ENCODE assay signal across 15 mouse cellular contexts in genomic region chr19:12484210-12484609, GRCm38 (mm10). TPM values are rescaled to one million over a fixed set of nuclear protein-coding genes. Genes with fewer than 3 reads are reported as not detected.
DNase-seq lines count a peak whose midpoint lies in the region; ATAC-seq and TF ChIP-seq lines count a peak whose summit lies in the region.
"Had no signal": no experiment of that assay in that cellular context is flagged by ENCODE, and none has a peak within 500 bp of the region (broad histone marks: within the 10 kb centered on the region; RNA-seq: fewer than 3 reads in every experiment).

No protein-coding gene starts in this region.

- peaks cover 14% of the 10 kb centered on the region; the same call in 1 of the 2 replicates for H3K4me1 ChIP-seq in intestine, postnatal 0 days (replicated peaks; ENCODE audit: control insufficient read depth, insufficient read depth, low read length)
- peaks cover 37% of the 10 kb centered on the region for H3K4me1 ChIP-seq in intestine, embryonic 16.5 days (ENCODE audit: control insufficient read depth, insufficient read depth, low read length)
- H3K4me1 ChIP-seq in stomach, embryonic 15.5 days: peaks cover 19% of the 10 kb centered on the region
- H3K4me1 ChIP-seq in stomach, postnatal 0 days (replicated peaks; ENCODE audit: control insufficient read depth, insufficient read depth): 0 out of 2 replicates have a peak, but pooled peaks cover 7% of the 10 kb centered on the region

- WGBS in intestine, postnatal 0 days: 80% methylated on average over 4 of the region's 4 CpGs
- 71% methylated on average over 4 of the region's 4 CpGs for WGBS in intestine, embryonic 16.5 days
- WGBS in stomach, embryonic 15.5 days: 69% methylated on average over 4 of the region's 4 CpGs
- WGBS in stomach, postnatal 0 days: 67% methylated on average over 4 of the region's 4 CpGs

- no peak for TF ChIP-seq CTCF in intestine, postnatal 0 days (IDR thresholded peaks at IDR 0.05; ENCODE audit: low read depth)
- no peak for TF ChIP-seq CTCF in stomach, postnatal 0 days (IDR thresholded peaks at IDR 0.05; ENCODE audit: low read depth)

- no peak for TF ChIP-seq EP300 in stomach, postnatal 0 days (optimal IDR thresholded peaks at IDR 0.05)

- H3K4me3 ChIP-seq in intestine, postnatal 0 days (ENCODE audit: low read depth, low read length): no peak overlapping the region
- H3K4me3 ChIP-seq in intestine, embryonic 16.5 days (ENCODE audit: low read length): no peak overlapping the region
- H3K4me3 ChIP-seq in stomach, embryonic 15.5 days (replicated peaks): no peak overlapping the region
- H3K4me3 ChIP-seq in stomach, postnatal 0 days (ENCODE audit: low read depth, low read length): no peak overlapping the region
- H3K4me3 ChIP-seq: embryonic facial prominence, embryonic 10.5 days; forebrain, embryonic 13.5 days had no signal

- H3K36me3 ChIP-seq in intestine, postnatal 0 days (ENCODE audit: control insufficient read depth, insufficient read depth): peaks cover 36% of the 10 kb centered on the region
- H3K36me3 ChIP-seq in intestine, embryonic 16.5 days (ENCODE audit: control insufficient read depth, insufficient read depth, low read length): peaks cover 21% of the 10 kb centered on the region; the same call in 1 of the 2 replicates
- H3K36me3 ChIP-seq in stomach, embryonic 15.5 days: peaks cover 20% of the 10 kb centered on the region
- H3K36me3 ChIP-seq in stomach, postnatal 0 days (ENCODE audit: control insufficient read depth, insufficient read depth, low read length): peaks cover 5% of the 10 kb centered on the region

- no peaks in the 10 kb centered on the region for H3K27me3 ChIP-seq in intestine, postnatal 0 days (replicated peaks; ENCODE audit: control insufficient read depth, insufficient read depth, low read length)
- H3K27me3 ChIP-seq in intestine, embryonic 16.5 days (replicated peaks; ENCODE audit: control insufficient read depth, insufficient read depth, low read length): no peaks in the 10 kb centered on the region
- H3K27me3 ChIP-seq in stomach, embryonic 15.5 days (replicated peaks): no peaks in the 10 kb centered on the region
- H3K27me3 ChIP-seq in stomach, postnatal 0 days (ENCODE audit: control insufficient read depth, insufficient read depth, low read length): no peaks in the 10 kb centered on the region
- H3K27me3 ChIP-seq: forebrain, embryonic 13.5 days had no signal

- DNase-seq in adrenal gland, adult 2 months: peak; percentile 46
- no peak for DNase-seq in adrenal gland, adult 8-10 months
- no peak for DNase-seq in stomach, postnatal 0 days (ENCODE audit: low spot score)
- DNase-seq in embryo, embryonic 11 days: no peak
- no peak for DNase-seq in c-Kit-positive CD71-positive TER-119-positive erythroid progenitor cells, embryonic 14.5 days (ENCODE audit: low spot score)
- DNase-seq: cerebellum, adult 11 months had no signal

- H3K9ac ChIP-seq in intestine, postnatal 0 days (ENCODE audit: low read depth, low read length): no peak overlapping the region
- H3K9ac ChIP-seq in intestine, embryonic 16.5 days (ENCODE audit: low read depth, low read length): no peak overlapping the region
- H3K9ac ChIP-seq in stomach, embryonic 15.5 days: no peak overlapping the region
- no peak overlapping the region for H3K9ac ChIP-seq in stomach, postnatal 0 days (ENCODE audit: low read length)
- H3K9ac ChIP-seq: forebrain, embryonic 13.5 days had no signal

- no peak overlapping the region for H3K4me2 ChIP-seq in intestine, postnatal 0 days (replicated peaks; ENCODE audit: low read depth)
- no peak overlapping the region for H3K4me2 ChIP-seq in intestine, embryonic 16.5 days (ENCODE audit: low read depth, low read length)
- H3K4me2 ChIP-seq in stomach, embryonic 15.5 days: no peak overlapping the region
- H3K4me2 ChIP-seq in stomach, postnatal 0 days (replicated peaks; ENCODE audit: low read depth): no peak overlapping the region
- H3K4me2 ChIP-seq: forebrain, embryonic 13.5 days had no signal

- ATAC-seq in intestine, postnatal 0 days: no peak
- ATAC-seq in intestine, embryonic 16.5 days: no peak
- no peak for ATAC-seq in stomach, embryonic 15.5 days (ENCODE audit: insufficient read depth, low FRiP score, low read depth)
- ATAC-seq in stomach, postnatal 0 days (ENCODE audit: low FRiP score, low TSS enrichment): no peak
- ATAC-seq: activated CD4-positive, CD25-positive, alpha-beta regulatory T cell, adult 4 months; forebrain, embryonic 13.5 days had no signal

- H3K27ac ChIP-seq in intestine, postnatal 0 days (ENCODE audit: low read depth, low read length): 0 out of 2 replicates have a peak overlapping the region, but pooled peaks have one; percentile 36
- H3K27ac ChIP-seq in intestine, embryonic 16.5 days (ENCODE audit: low read length): no peak overlapping the region
- H3K27ac ChIP-seq in stomach, embryonic 15.5 days: peak overlapping the region; percentile 40; the same call in 1 of the 2 replicates
- H3K27ac ChIP-seq in stomach, postnatal 0 days (replicated peaks): no peak overlapping the region
- H3K27ac ChIP-seq: embryonic facial prominence, embryonic 10.5 days; forebrain, embryonic 13.5 days had no signal

- H3K9me3 ChIP-seq in intestine, postnatal 0 days (ENCODE audit: control insufficient read depth): no peaks in the 10 kb centered on the region
- no peaks in the 10 kb centered on the region for H3K9me3 ChIP-seq in intestine, embryonic 16.5 days (ENCODE audit: control insufficient read depth, low read length)
- H3K9me3 ChIP-seq in stomach, embryonic 15.5 days: no peaks in the 10 kb centered on the region
- H3K9me3 ChIP-seq in stomach, postnatal 0 days (ENCODE audit: control insufficient read depth, low read length): no peaks in the 10 kb centered on the region
- H3K9me3 ChIP-seq: embryonic facial prominence, embryonic 10.5 days; forebrain, embryonic 13.5 days had no signal

RNA-seq across cellular contexts. Expression of gene Dtx4, which starts 17.0 kb away (rescaled TPM):
- 10 to 100 TPM; 16.7 to 24.2 TPM for total RNA-seq in adrenal gland, adult 2 months (2021)
- polyA plus RNA-seq in adrenal gland, adult 2 months (2012; rRNA removed): 9.2 and 10.8 TPM in 2 replicates
- total RNA-seq in adrenal gland, adult 8-10 months (2022): 10 to 100 TPM; 12.6 to 26.3 (median 19.7) TPM
- 4.9 and 5.5 TPM in 2 replicates for polyA plus RNA-seq in intestine, postnatal 0 days (2015; fragmentation: Nextera tagmentation; extraction: Ambion mirVana)
- 9.9 and 11.1 TPM in 2 replicates for polyA plus RNA-seq in intestine, embryonic 16.5 days (2015; fragmentation: Nextera tagmentation; extraction: Ambion mirVana)
- polyA plus RNA-seq in stomach, embryonic 15.5 days (2015; fragmentation: Nextera tagmentation; extraction: Ambion mirVana): 14.7 and 18.6 TPM in 2 replicates
- polyA plus RNA-seq in stomach, postnatal 0 days (2015; fragmentation: Nextera tagmentation; extraction: Ambion mirVana): 6.2 and 7.1 TPM in 2 replicates

RNA-seq across cellular contexts. Expression of gene Mpeg1, which starts 23.6 kb away (rescaled TPM):
- total RNA-seq in adrenal gland, adult 2 months (2021): 10 to 100 TPM; 28.3 to 31.6 TPM
- polyA plus RNA-seq in adrenal gland, adult 2 months (2012; rRNA removed): 3.1 and 4.1 TPM in 2 replicates
- total RNA-seq in adrenal gland, adult 8-10 months (2022): 10 to 100 TPM; 29.9 to 72.1 (median 53.2) TPM
- polyA plus RNA-seq in intestine, postnatal 0 days (2015; fragmentation: Nextera tagmentation; extraction: Ambion mirVana): 2.2 and 2.7 TPM in 2 replicates
- polyA plus RNA-seq in intestine, embryonic 16.5 days (2015; fragmentation: Nextera tagmentation; extraction: Ambion mirVana): 0.97 and 1.0 TPM in 2 replicates
- 1.2 and 1.3 TPM in 2 replicates for polyA plus RNA-seq in stomach, embryonic 15.5 days (2015; fragmentation: Nextera tagmentation; extraction: Ambion mirVana)
- polyA plus RNA-seq in stomach, postnatal 0 days (2015; fragmentation: Nextera tagmentation; extraction: Ambion mirVana): 0.71 and 0.84 TPM in 2 replicates

RNA-seq across cellular contexts. Expression of gene Pfpl, which starts 56.5 kb away (rescaled TPM):
- not detected for total RNA-seq in adrenal gland, adult 2 months (2021)
- polyA plus RNA-seq in adrenal gland, adult 2 months (2012; rRNA removed): not detected in 2 replicates
- total RNA-seq in adrenal gland, adult 8-10 months (2022): not detected
- polyA plus RNA-seq in intestine, postnatal 0 days (2015; fragmentation: Nextera tagmentation; extraction: Ambion mirVana): not detected in 2 replicates
- not detected in 2 replicates for polyA plus RNA-seq in intestine, embryonic 16.5 days (2015; fragmentation: Nextera tagmentation; extraction: Ambion mirVana)
- not detected in 2 replicates for polyA plus RNA-seq in stomach, embryonic 15.5 days (2015; fragmentation: Nextera tagmentation; extraction: Ambion mirVana)
- polyA plus RNA-seq in stomach, postnatal 0 days (2015; fragmentation: Nextera tagmentation; extraction: Ambion mirVana): not detected in 2 replicates
- total RNA-seq: left cerebral cortex, postnatal 25 days had no signal
- polyA plus RNA-seq: embryonic facial prominence, embryonic 10.5 days; forebrain, embryonic 13.5 days; gonadal fat pad, adult 2 months; intestine, embryonic 14.5 days had no signal

Comparison
In these comparisons a context has a peak if more than half of its experiments do, and no peak if none do; other contexts are left out.
1. H3K27ac ChIP-seq: peak in intestine, postnatal 0 days (single experiment) and stomach, embryonic 15.5 days (single experiment); none in intestine, embryonic 16.5 days (single experiment) and stomach, postnatal 0 days (single experiment).